Mouse (Mus musculus): ENCODE data around the gene Gm17622. TPM values are rescaled to one million over a fixed set of nuclear protein-coding genes. Genes with fewer than 3 reads are reported as not detected.

The Gm17622 gene
- total RNA-seq (2014; rRNA removed; ENCODE audit: low replicate concordance) (not detected in 2 replicates), polyA plus RNA-seq (2015; fragmentation: Nextera tagmentation; extraction: Ambion mirVana) (not detected in 2 replicates)

DNA sequence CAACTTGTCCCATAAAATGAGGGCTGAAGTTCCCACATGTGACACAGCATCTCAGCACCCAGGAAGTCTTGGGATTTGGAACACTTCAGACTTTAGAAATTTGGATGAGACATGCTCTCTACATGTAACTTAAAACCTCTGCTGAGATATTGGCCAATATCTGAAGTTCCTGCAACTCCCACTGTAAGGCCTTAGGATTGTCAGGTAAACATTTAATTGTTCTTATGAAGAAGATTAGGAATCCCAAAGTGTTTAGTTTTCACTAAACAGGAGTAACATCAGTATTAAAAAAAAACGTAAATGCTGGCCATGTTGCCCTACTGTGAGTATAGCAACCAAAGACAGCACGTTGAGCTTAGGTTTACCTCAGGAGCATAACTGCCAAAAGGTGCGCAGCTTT lies at the start of gene Gm17622:
Gene Gm17622, plus strand, starts transcription at position 301 of the 400 bp plus-strand sequence.
- ATAC-seq (ENCODE audit: insufficient read depth, low read depth) (no peak), DNase-seq (ENCODE audit: low spot score) (no peak)
- no peak within 1 kb of the TSS for H3K4me2 ChIP-seq (ENCODE audit: low read depth, low read length)
- no peaks in the 10 kb centered on the region for H3K4me1 ChIP-seq (ENCODE audit: control insufficient read depth, insufficient read depth)
- H3K36me3 ChIP-seq (replicated peaks; ENCODE audit: control insufficient read depth, insufficient read depth, low read length): peaks cover 22% of the 10 kb centered on the region
- TF ChIP-seq CTCF (IDR thresholded peaks at IDR 0.05; ENCODE audit: low read depth) (no peak), EP300 (IDR thresholded peaks at IDR 0.05; ENCODE audit: low read depth) (no peak)
- no peaks in the 10 kb centered on the region for H3K27me3 ChIP-seq (ENCODE audit: control insufficient read depth, insufficient read depth, low read length)
- no peak within 1 kb of the TSS for H3K9ac ChIP-seq (replicated peaks; ENCODE audit: low read depth, low read length)
- no peak within 1 kb of the TSS for H3K4me3 ChIP-seq (ENCODE audit: low read depth, low read length)
- WGBS: 95% methylated on average over 3 of the region's 3 CpGs
- no peak within 1 kb of the TSS for H3K27ac ChIP-seq (ENCODE audit: low read depth)
- H3K9me3 ChIP-seq (replicated peaks; ENCODE audit: control insufficient read depth, low read length): 0 out of 2 replicates have a peak, but pooled peaks cover 3% of the 10 kb centered on the region

DNA sequence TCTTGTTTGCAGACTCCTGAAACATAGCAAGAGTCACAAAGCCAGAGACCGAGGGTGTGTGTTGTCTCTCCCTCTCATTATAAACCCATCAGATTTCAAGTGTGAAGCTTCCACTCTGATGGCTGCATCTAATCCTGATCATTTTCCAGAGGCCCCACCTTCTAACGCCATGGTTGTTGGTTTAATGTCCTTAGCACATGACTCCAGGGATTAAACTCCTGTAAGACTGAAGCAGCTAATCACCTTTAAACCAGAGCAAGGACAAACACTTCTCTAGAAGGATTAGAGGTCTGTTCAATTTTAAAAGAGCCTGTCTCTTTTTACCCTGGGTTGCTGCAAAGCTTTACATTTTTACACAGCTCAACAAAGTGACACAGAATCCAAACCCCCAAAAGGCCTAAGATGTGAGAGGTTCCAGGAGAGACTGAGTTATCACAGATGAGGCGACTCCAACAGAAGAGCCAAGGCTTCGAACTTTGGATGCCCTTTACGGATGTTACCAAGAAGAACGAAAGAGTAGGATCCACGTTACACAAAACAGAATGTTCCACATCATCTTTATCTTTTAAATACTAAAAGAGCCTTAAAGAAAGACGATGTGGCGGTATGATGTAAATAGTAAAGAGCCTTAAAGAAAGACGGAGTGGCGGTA lies 40.2 kb upstream of the Gm17622 start:
- no peaks in the 10 kb centered on the region for H3K9me3 ChIP-seq (replicated peaks; ENCODE audit: control insufficient read depth, low read length)
- H3K4me3 ChIP-seq (ENCODE audit: low read depth, low read length): no peak overlapping the region
- H3K4me1 ChIP-seq (ENCODE audit: control insufficient read depth, insufficient read depth): no peaks in the 10 kb centered on the region
- no peak for DNase-seq (ENCODE audit: low spot score)
- no peaks in the 10 kb centered on the region for H3K36me3 ChIP-seq (replicated peaks; ENCODE audit: control insufficient read depth, insufficient read depth, low read length)
- TF ChIP-seq EP300 (IDR thresholded peaks at IDR 0.05; ENCODE audit: low read depth): no peak
- TF ChIP-seq CTCF (IDR thresholded peaks at IDR 0.05; ENCODE audit: low read depth): no peak
- no peak overlapping the region; the same call in 1 of the 2 replicates for H3K27ac ChIP-seq (ENCODE audit: low read depth)
- no peak overlapping the region for H3K9ac ChIP-seq (replicated peaks; ENCODE audit: low read depth, low read length)
- ATAC-seq (ENCODE audit: insufficient read depth, low read depth): no peak
- WGBS: 68% methylated on average over 11 of the region's 11 CpGs
- H3K27me3 ChIP-seq (ENCODE audit: control insufficient read depth, insufficient read depth, low read length): no peaks in the 10 kb centered on the region
- no peak overlapping the region for H3K4me2 ChIP-seq (ENCODE audit: low read depth, low read length)

DNA sequence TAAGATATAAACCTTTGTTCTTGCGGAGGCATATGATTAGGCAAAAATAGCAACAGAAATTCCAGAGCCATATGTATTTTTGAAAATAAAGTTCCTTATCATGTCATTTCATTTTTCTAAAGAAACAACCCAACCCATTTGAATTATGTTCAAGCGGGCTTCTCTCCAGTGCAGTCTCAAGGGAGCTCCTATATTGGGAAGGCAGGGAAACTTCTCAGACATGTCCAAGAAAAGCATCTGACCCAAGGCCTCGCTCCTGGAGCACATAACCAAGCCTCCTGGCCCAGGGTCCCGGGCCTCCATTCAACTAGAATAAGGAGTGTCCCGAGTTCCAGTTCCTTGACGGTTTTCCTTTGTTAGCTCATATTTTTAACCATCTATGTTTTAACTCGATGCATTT lies 39.7 kb upstream of the Gm17622 start:
- Histone ChIP-seq H3K4me3 (ENCODE audit: low read depth, low read length) (no peak overlapping the region), H3K4me2 (ENCODE audit: low read depth, low read length) (no peak overlapping the region), H3K27me3 (ENCODE audit: control insufficient read depth, insufficient read depth, low read length) (no peaks in the 10 kb centered on the region), H3K36me3 (replicated peaks; ENCODE audit: control insufficient read depth, insufficient read depth, low read length) (no peaks in the 10 kb centered on the region), H3K27ac (ENCODE audit: low read depth) (no peak overlapping the region), H3K9ac (replicated peaks; ENCODE audit: low read depth, low read length) (no peak overlapping the region), H3K9me3 (replicated peaks; ENCODE audit: control insufficient read depth, low read length) (no peaks in the 10 kb centered on the region), H3K4me1 (ENCODE audit: control insufficient read depth, insufficient read depth) (no peaks in the 10 kb centered on the region)
- DNase-seq (ENCODE audit: low spot score) (peak; percentile 16), ATAC-seq (ENCODE audit: insufficient read depth, low read depth) (no peak)
- no peak for TF ChIP-seq EP300 (IDR thresholded peaks at IDR 0.05; ENCODE audit: low read depth)
- TF ChIP-seq CTCF (IDR thresholded peaks at IDR 0.05; ENCODE audit: low read depth): no peak
- WGBS: 69% methylated on average over 7 of the region's 7 CpGs

DNA sequence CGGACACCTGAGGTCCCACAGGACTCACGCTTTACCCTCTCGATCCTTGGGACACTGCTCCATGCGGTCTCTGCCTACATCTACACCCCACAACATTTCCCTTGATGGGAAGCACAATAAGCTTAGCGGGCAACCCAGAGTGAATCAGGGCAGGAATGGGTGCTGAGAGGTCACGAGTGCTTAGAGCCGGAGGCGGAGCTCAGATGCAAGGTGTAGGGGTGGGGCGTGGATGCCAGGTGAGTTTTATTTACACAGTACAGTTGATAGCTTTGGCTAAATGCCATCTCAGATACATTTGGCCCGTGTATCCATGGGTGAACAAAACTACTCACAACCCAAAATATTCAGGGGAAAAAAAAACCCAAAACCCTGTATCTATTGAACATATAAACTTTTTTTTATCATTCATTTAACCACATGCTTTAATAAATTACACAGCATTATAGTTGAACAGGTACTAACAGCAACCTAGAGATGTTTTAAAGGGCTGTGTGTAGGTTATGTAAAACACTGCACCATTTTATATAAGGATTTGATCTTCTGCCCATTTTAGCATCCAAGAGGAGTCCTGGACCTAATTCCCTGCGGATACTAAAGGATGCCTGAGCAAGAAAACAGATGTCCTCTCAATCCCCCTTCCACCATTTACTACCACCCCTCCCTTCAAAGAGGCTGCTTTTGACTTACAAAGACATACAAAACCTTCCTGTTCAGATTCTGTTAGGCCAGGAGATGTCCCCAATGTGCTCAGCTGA lies 39.0 kb upstream of the Gm17622 start:
- no peaks in the 10 kb centered on the region for H3K36me3 ChIP-seq (replicated peaks; ENCODE audit: control insufficient read depth, insufficient read depth, low read length)
- H3K4me3 ChIP-seq (ENCODE audit: low read depth, low read length): no peak overlapping the region
- DNase-seq (ENCODE audit: low spot score): no peak
- H3K9me3 ChIP-seq (replicated peaks; ENCODE audit: control insufficient read depth, low read length): no peaks in the 10 kb centered on the region
- no peak overlapping the region for H3K9ac ChIP-seq (replicated peaks; ENCODE audit: low read depth, low read length)
- no peak for ATAC-seq (ENCODE audit: insufficient read depth, low read depth)
- TF ChIP-seq EP300 (IDR thresholded peaks at IDR 0.05; ENCODE audit: low read depth) (no peak), CTCF (IDR thresholded peaks at IDR 0.05; ENCODE audit: low read depth) (no peak)
- H3K4me1 ChIP-seq (ENCODE audit: control insufficient read depth, insufficient read depth): no peaks in the 10 kb centered on the region
- no peak overlapping the region for H3K4me2 ChIP-seq (ENCODE audit: low read depth, low read length)
- WGBS: 86% methylated on average over 11 of the region's 11 CpGs
- H3K27me3 ChIP-seq (ENCODE audit: control insufficient read depth, insufficient read depth, low read length): no peaks in the 10 kb centered on the region
- H3K27ac ChIP-seq (ENCODE audit: low read depth): no peak overlapping the region

DNA sequence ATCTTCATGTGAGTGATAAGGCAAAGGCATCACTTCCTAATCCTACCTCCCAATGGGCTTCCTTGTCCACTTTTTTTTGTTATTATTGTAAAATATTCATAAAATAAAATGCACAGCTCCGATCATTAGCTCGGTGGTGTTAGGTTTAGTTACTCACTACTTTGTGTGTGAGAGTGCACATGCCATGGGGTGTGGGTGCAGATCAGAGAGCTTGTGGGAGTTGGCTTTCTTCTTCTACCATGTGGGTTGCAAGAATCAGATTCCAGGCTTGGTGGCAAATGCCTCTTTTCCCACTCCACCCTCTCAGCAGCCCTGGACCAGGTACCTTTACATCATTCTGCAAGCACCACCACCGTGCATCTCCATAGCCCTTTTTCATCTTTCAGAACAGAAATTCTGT lies 37.9 kb upstream of the Gm17622 start:
- WGBS: 82% methylated on average over 3 of the region's 3 CpGs
- Histone ChIP-seq H3K4me2 (ENCODE audit: low read depth, low read length) (no peak overlapping the region), H3K27ac (ENCODE audit: low read depth) (no peak overlapping the region), H3K9ac (replicated peaks; ENCODE audit: low read depth, low read length) (no peak overlapping the region), H3K27me3 (ENCODE audit: control insufficient read depth, insufficient read depth, low read length) (no peaks in the 10 kb centered on the region), H3K9me3 (replicated peaks; ENCODE audit: control insufficient read depth, low read length) (no peaks in the 10 kb centered on the region), H3K4me1 (ENCODE audit: control insufficient read depth, insufficient read depth) (no peaks in the 10 kb centered on the region), H3K36me3 (replicated peaks; ENCODE audit: control insufficient read depth, insufficient read depth, low read length) (no peaks in the 10 kb centered on the region), H3K4me3 (ENCODE audit: low read depth, low read length) (no peak overlapping the region)
- no peak for DNase-seq (ENCODE audit: low spot score)
- ATAC-seq (ENCODE audit: insufficient read depth, low read depth): no peak
- TF ChIP-seq EP300 (IDR thresholded peaks at IDR 0.05; ENCODE audit: low read depth) (no peak), CTCF (IDR thresholded peaks at IDR 0.05; ENCODE audit: low read depth) (no peak)

Measured in heart, postnatal 0 days (tissue).